Mouse (Mus musculus) forebrain, embryonic 11.5 days (tissue): ENCODE measurements around the gene Prodh2. TPM values are rescaled to one million over a fixed set of nuclear protein-coding genes. Genes with fewer than 3 reads are reported as not detected.
A peak's percentile ranks its signal among the peaks of the same experiment; 100 is the strongest.

Source experiments
- ATAC-seq: fragments of 200-750 bp; cut with Nextera tagmentation; replicated peaks from 2 replicates; pipeline ENCODE4 v1.8.0; 2017; ENCODE audit warnings: moderate TSS enrichment; ENCODE audit not compliant: low FRiP score
- DNase-seq: peaks from one replicate; pipeline ENCODE4 v3.0.0-alpha.2; 2017; ENCODE audit warnings: low spot score
- H3K27ac ChIP-seq: fragments of 300-500 bp; sonication (generic); 2 replicates; pipeline ENCODE4 v1.5.1; 2014; ENCODE audit warnings: low read depth, low read length
- H3K27me3 ChIP-seq: fragments of 300-500 bp; sonication (generic); 2 replicates; pipeline ENCODE4 v1.6.1; 2014; ENCODE audit warnings: mild to moderate bottlenecking, low read length, mixed read lengths; ENCODE audit not compliant: control insufficient read depth, insufficient read depth
- H3K36me3 ChIP-seq: fragments of 300-500 bp; sonication (generic); 2 replicates; pipeline ENCODE4 v1.6.1; 2014; ENCODE audit warnings: mild to moderate bottlenecking, low read length, moderate library complexity, mixed read lengths; ENCODE audit not compliant: control insufficient read depth, insufficient read depth
- H3K4me1 ChIP-seq: fragments of 300-500 bp; sonication (generic); replicated peaks from 2 replicates; pipeline ENCODE4 v1.6.1; 2014; ENCODE audit warnings: low read length, mixed read lengths; ENCODE audit not compliant: control insufficient read depth, insufficient read depth
- H3K4me2 ChIP-seq: fragments of 300-500 bp; sonication (generic); 2 replicates; pipeline ENCODE4 v1.6.1; 2014; ENCODE audit warnings: low read depth, mild to moderate bottlenecking, low read length, moderate library complexity, mixed read lengths; ENCODE audit not compliant: severe bottlenecking
- H3K4me3 ChIP-seq: fragments of 300-500 bp; sonication (generic); 2 replicates; pipeline ENCODE4 v1.5.1; 2014; ENCODE audit warnings: low read depth, low read length
- H3K9ac ChIP-seq: fragments of 300-500 bp; sonication (generic); 2 replicates; pipeline ENCODE4 v1.6.1; 2014; ENCODE audit warnings: low read length
- H3K9me3 ChIP-seq: fragments of 300-500 bp; sonication (generic); 2 replicates; pipeline ENCODE4 v1.6.1; 2016; ENCODE audit warnings: low read length, mixed read lengths; ENCODE audit not compliant: control insufficient read depth
- WGBS: fragments of 180-500 bp; shearing (Covaris S2); extraction: QIAGEN DNeasy Blood & Tissue Kit; methylation state at CpG from one replicate; pipeline ENCODE4 v1.1.7; 2014; 5-methylcytosine and 5-hydroxymethylcytosine counted together
- polyA plus RNA-seq: library from polyadenylated mRNA; unstranded; fragments of >200 nt; fragmentation: Nextera tagmentation; extraction: Ambion mirVana; gene quantifications from 2 replicates; pipeline ENCODE4 v1.2.1, GENCODE M21; 2014

The Prodh2 gene
- polyA plus RNA-seq, 1 experiment from 2014 or later, result not detected

DNA sequence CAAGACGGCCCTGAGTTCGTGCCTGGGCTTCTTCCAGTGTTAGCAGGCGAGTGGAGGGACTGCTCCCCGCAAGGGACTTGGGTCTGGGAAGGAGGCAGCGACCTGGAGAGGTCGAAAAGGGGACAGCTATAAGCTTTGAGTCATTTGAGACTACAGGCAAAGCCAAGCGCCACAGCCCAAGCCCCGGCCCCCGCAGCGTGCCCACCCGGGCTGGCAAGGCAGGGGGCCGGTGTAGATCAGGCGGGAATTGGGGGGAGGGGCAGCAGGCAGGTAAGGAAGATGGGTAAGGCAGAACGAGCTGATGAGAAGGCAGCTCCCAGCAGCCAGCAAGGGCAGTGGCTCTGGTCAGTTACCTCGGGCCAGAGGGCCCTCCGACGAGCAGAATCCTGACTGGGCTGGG lies 33.0 kb downstream of the Prodh2 start:
- H3K4me1 ChIP-seq, result peaks cover 2% of the 10 kb centered on the region; the same call in 1 of the 2 replicates
- no peak overlapping the region for H3K4me2 ChIP-seq
- DNase-seq, result no peak
- no peak overlapping the region for H3K4me3 ChIP-seq
- no peaks in the 10 kb centered on the region for H3K9me3 ChIP-seq
- H3K9ac ChIP-seq, result no peak overlapping the region
- 21% methylated on average over 16 of the region's 17 CpGs for WGBS
- H3K27ac ChIP-seq, result no peak overlapping the region
- no peaks in the 10 kb centered on the region for H3K27me3 ChIP-seq
- no peak for ATAC-seq
- peaks cover 19% of the 10 kb centered on the region for H3K36me3 ChIP-seq

- no peak overlapping the region for H3K4me3 ChIP-seq
- H3K27ac ChIP-seq, result no peak overlapping the region
- WGBS, result 86% methylated on average over 14 of the region's 14 CpGs
Measured at GRCm38 (mm10) chr7:30526981-30527380, 33.6 kb downstream of the Prodh2 start.

GRCm38 (mm10) chr7:30531291-30531815 lies 37.9 kb downstream of the Prodh2 start:
- WGBS, result 88% methylated on average over 9 of the region's 9 CpGs

More at GRCm38 (mm10) chr7:30526981-30527380, 33.6 kb downstream of the Prodh2 start:
- Histone ChIP-seq H3K9me3 (no peaks in the 10 kb centered on the region), H3K4me1 (peaks cover 3% of the 10 kb centered on the region; the same call in 1 of the 2 replicates), H3K9ac (no peak overlapping the region), H3K36me3 (peaks cover 22% of the 10 kb centered on the region), H3K27me3 (no peaks in the 10 kb centered on the region), H3K4me2 (no peak overlapping the region)
- no peak for DNase-seq
- no peak for ATAC-seq

GRCm38 (mm10) chr7:30532931-30533330 lies 39.5 kb downstream of the Prodh2 start:
- H3K9ac ChIP-seq, result peak overlapping the region; percentile 89; the same call in 1 of the 2 replicates
- H3K36me3 ChIP-seq, result peaks cover 23% of the 10 kb centered on the region
- no peak for ATAC-seq
- H3K4me2 ChIP-seq, result peak overlapping the region; percentile 92
- 8% methylated on average over 8 of the region's 8 CpGs for WGBS
- H3K27me3 ChIP-seq, result no peaks in the 10 kb centered on the region
- H3K27ac ChIP-seq, result no peak overlapping the region
- H3K4me1 ChIP-seq, result peaks cover 16% of the 10 kb centered on the region
- no peak for DNase-seq
- no peaks in the 10 kb centered on the region for H3K9me3 ChIP-seq
- peak overlapping the region; percentile 74 for H3K4me3 ChIP-seq

More at GRCm38 (mm10) chr7:30531291-30531815, 37.9 kb downstream of the Prodh2 start:
- Histone ChIP-seq H3K9ac (no peak overlapping the region), H3K4me2 (no peak overlapping the region), H3K4me3 (no peak overlapping the region), H3K27me3 (no peaks in the 10 kb centered on the region), H3K9me3 (no peaks in the 10 kb centered on the region), H3K36me3 (peaks cover 23% of the 10 kb centered on the region), H3K4me1 (peaks cover 16% of the 10 kb centered on the region), H3K27ac (no peak overlapping the region)
- no peak for ATAC-seq
- DNase-seq, result no peak

DNA sequence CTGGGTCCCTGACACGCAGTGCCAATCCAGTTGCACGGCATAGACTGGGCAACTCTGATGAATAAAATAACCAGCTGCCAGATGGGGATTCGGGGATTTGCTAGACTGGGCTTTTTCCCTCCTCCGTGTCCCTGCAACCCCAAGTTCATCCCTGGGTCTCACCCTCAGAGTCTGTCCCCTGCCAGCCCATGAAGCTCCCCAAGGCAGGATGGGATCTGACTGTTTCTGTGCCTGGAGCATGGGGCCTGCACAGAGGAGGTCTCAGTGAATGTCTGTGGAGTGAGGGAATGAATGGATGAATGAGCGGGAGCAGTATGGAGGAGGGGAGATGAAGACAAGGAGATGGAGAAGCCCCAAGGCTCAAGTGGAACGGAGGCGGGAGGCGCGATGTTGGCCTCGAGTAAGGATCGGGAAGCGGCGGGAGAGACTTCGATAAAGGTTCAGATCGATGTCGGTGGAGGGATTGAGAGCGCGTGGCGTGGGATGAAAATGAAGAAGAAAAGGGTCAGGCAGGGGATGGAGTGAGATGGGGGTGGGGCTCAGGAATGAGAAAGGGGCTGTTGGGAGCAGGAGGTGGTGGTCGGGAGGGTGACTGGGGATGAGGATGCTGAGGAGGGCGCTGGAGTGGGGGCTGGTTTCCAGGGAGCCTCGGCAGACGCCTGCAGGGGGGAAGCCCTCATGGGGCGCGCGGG lies 40.7 kb downstream of the Prodh2 start:
- peaks cover 18% of the 10 kb centered on the region for H3K36me3 ChIP-seq
- H3K9ac ChIP-seq, result peak overlapping the region; percentile 89
- ATAC-seq (peak; percentile 47), DNase-seq (no peak)
- WGBS, result 6% methylated on average over 26 of the region's 26 CpGs
- no peaks in the 10 kb centered on the region for H3K9me3 ChIP-seq
- H3K4me1 ChIP-seq, result peaks cover 16% of the 10 kb centered on the region
- peak overlapping the region; percentile 86 for H3K27ac ChIP-seq
- peak overlapping the region; percentile 74 for H3K4me3 ChIP-seq
- no peaks in the 10 kb centered on the region for H3K27me3 ChIP-seq
- peak overlapping the region; percentile 92 for H3K4me2 ChIP-seq

GRCm38 (mm10) chr7:30534633-30535577 lies 41.5 kb downstream of the Prodh2 start, which contains the start of gene Arhgap33:
Gene Arhgap33, minus strand, starts transcription at chr7:30535060.
- Histone ChIP-seq H3K4me1 (peaks cover 16% of the 10 kb centered on the region), H3K27ac (peak within 1 kb of the TSS; percentile 86), H3K27me3 (no peaks in the 10 kb centered on the region), H3K4me3 (peak within 1 kb of the TSS; percentile 74), H3K9me3 (no peaks in the 10 kb centered on the region), H3K9ac (peak within 1 kb of the TSS; percentile 89), H3K4me2 (peak within 1 kb of the TSS; percentile 92), H3K36me3 (peaks cover 11% of the 10 kb centered on the region)
- DNase-seq (peak; percentile 99), ATAC-seq (peak; percentile 92)
- under 1% methylated on average over 69 of the region's 84 CpGs for WGBS

- H3K36me3 ChIP-seq, result no peaks in the 10 kb centered on the region
- no peaks in the 10 kb centered on the region for H3K4me1 ChIP-seq
- H3K4me3 ChIP-seq, result no peak overlapping the region
- H3K4me2 ChIP-seq, result no peak overlapping the region
- ATAC-seq, result no peak
- H3K9me3 ChIP-seq, result no peaks in the 10 kb centered on the region
- no peak overlapping the region for H3K9ac ChIP-seq
- WGBS, result 90% methylated on average over 7 of the region's 7 CpGs
- H3K27me3 ChIP-seq, result no peaks in the 10 kb centered on the region
- no peak overlapping the region for H3K27ac ChIP-seq
- DNase-seq, result no peak
Measured at GRCm38 (mm10) chr7:30540572-30540971, 47.1 kb downstream of the Prodh2 start.

- no peak overlapping the region for H3K4me3 ChIP-seq
- H3K27ac ChIP-seq, result no peak overlapping the region
- H3K27me3 ChIP-seq, result no peaks in the 10 kb centered on the region
- DNase-seq (no peak), ATAC-seq (no peak)
- no peak overlapping the region for H3K4me2 ChIP-seq
- H3K9me3 ChIP-seq, result no peaks in the 10 kb centered on the region
- no peak overlapping the region for H3K9ac ChIP-seq
- no peaks in the 10 kb centered on the region for H3K4me1 ChIP-seq
- H3K36me3 ChIP-seq, result no peaks in the 10 kb centered on the region; the same call in 1 of the 2 replicates
- WGBS, result 95% methylated on average over 2 of the region's 2 CpGs
Measured at GRCm38 (mm10) chr7:30544327-30544726, 50.9 kb downstream of the Prodh2 start.
